Mouse (Mus musculus) olfactory bulb, adult 2 months (tissue): ENCODE measurements at regions not wholly inside any gene's neighbourhood (a gene's known extent, or its start where the extent isn't known, plus 50 kb on each side); places are given as distances from the start of the nearest gene placed in this dataset.

Source experiments
- CTCF ChIP-seq: fragments of 200-500 bp; IDR thresholded peaks from 2 replicates; pipeline ENCODE4 v1.5.1; 2012; ENCODE audit warnings: low read depth, mild to moderate bottlenecking, low read length, moderate library complexity; ENCODE audit not compliant: insufficient read depth
- POLR2A ChIP-seq: fragments of 200-500 bp; IDR thresholded peaks from 2 replicates; pipeline ENCODE4 v1.6.1; 2012; ENCODE audit warnings: mild to moderate bottlenecking, low read depth, low read length, moderate library complexity; ENCODE audit not compliant: insufficient read depth

DNA sequence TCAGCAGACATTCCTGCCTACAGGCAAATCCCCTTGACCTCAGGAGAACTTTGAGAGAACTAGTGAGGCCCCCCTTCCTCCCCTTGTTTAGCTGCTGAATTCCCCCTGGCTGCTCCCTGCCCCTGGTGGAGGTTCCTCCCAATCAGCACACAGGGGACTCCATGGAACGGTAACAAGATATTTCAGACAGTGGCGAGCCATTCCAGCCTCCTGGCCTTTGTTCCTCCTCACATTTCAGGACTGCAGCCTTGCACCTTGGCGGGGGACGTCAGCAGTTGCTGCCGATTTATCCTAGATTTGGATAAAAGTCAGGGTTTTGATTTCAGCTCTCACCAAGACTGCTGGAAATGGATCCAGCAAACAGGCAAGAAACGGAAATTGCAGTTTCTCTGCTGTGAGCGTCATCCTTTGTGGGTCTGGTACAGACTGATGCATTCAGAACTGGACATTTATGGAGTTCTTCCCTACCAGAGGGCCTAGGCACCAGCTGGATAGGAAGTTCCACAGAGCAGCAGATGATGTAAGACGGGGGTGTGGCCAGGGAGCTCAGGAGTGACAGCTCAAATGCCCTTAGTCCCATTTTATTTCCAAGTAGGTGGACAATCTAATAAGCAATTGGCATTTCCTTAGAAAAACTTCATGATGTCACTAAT, 222.3 kb downstream of the Mex3b start:
- no peak for TF ChIP-seq POLR2A
- TF ChIP-seq CTCF = no peak
